Mouse (Mus musculus): ENCODE results near the gene Cpeb4.

- TF ChIP-seq POLR2A (IDR thresholded peaks at IDR 0.05; ENCODE audit: borderline replicate concordance, extremely low read depth, insufficient read depth, insufficient read length, poor library complexity, severe bottlenecking) = no peak
- TF ChIP-seq CTCF (IDR thresholded peaks at IDR 0.05; ENCODE audit: borderline replicate concordance, extremely low read depth, insufficient read depth, insufficient read length) = no peak
These were observed 2.1 kb downstream of the Cpeb4 start for GRCm38 (mm10) chr11:31874071-31874470.
